Mouse (Mus musculus) bone marrow macrophage, adult 2 months (primary cell): ENCODE results near the gene Eogt. TPM values are rescaled to one million over a fixed set of nuclear protein-coding genes. Genes with fewer than 3 reads are reported as not detected.

Experiments
- H3K27ac ChIP-seq: 2 replicates; pipeline ENCODE4 v1.5.1; 2012; ENCODE audit warnings: low read depth, low read length; ENCODE audit not compliant: insufficient read depth
- H3K4me1 ChIP-seq: 2 replicates; pipeline ENCODE4 v1.6.1; 2012; ENCODE audit warnings: low read length; ENCODE audit not compliant: control insufficient read depth, insufficient read depth
- H3K4me3 ChIP-seq: 2 replicates; pipeline ENCODE4 v1.5.1; 2012; ENCODE audit warnings: mild to moderate bottlenecking, low read length, moderate library complexity; ENCODE audit not compliant: insufficient read depth
- CTCF ChIP-seq: IDR thresholded peaks from 2 replicates; pipeline ENCODE4 v1.5.1; 2012; ENCODE audit warnings: low read depth, mild to moderate bottlenecking, low read length, moderate library complexity
- POLR2A ChIP-seq: IDR thresholded peaks from 2 replicates; pipeline ENCODE4 v1.6.1; 2012; ENCODE audit warnings: mild to moderate bottlenecking, low read depth, low read length, borderline replicate concordance
- polyA plus RNA-seq: library from polyadenylated mRNA; stranded (reverse); fragments of >200 nt; gene quantifications from 2 replicates; pipeline ENCODE4 v1.2.4, GENCODE M21; 2012; ENCODE audit not compliant: missing spikeins, insufficient read depth, insufficient read length

The Eogt gene
- polyA plus RNA-seq, 1 experiment = 16.3 TPM

GRCm38 (mm10) chr6:97112177-97112576 lies 36.8 kb downstream of the Eogt start:
- H3K4me1 ChIP-seq = no peaks in the 10 kb centered on the region
- TF ChIP-seq POLR2A = no peak
- TF ChIP-seq CTCF = no peak
- H3K27ac ChIP-seq = no peak overlapping the region
- H3K4me3 ChIP-seq = no peak overlapping the region

DNA sequence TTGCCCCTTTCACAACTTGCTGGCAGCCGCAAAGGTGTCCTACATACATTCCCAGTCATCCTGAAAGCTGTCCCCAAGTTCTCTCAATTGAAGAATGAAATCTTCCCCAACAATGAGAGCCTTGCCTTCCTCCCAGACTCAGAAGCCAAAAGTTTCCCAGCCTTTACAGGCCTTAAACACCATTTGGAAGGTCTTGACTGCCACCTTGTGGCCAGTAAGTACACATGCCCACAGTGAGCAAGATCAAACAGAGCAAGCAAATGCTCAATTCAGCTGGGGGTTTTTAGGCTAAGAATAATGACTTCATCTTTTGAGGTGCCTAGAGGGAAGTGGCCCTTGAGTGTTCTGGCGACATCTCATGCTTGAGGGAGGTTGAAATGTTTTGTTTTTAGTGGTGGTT lies 42.2 kb downstream of the Eogt start:
- Histone ChIP-seq H3K27ac (no peak overlapping the region), H3K4me1 (no peaks in the 10 kb centered on the region), H3K4me3 (no peak overlapping the region)
- TF ChIP-seq CTCF = 0 out of 2 replicates have a peak, but pooled peaks have one; percentile 25
- no peak for TF ChIP-seq POLR2A

DNA sequence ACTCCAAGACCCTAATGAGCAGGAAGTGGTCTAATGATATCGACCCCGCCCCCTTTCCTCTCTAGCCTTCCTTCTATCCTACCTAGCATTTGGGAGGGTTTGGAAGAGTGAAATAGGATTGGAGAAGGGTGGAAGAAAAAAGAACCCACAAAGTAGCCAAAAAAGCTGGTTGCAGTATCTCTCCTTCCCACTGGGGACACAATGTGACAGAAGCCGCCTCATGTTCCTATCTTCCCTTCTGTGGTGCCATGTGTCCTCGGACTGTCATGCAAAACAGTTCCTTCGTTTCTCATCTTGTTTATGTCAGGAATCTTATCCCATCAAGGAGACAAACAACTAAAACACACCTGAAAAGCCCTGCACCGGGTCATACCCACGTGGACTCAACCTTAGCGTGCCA lies 42.9 kb downstream of the Eogt start:
- no peak overlapping the region for H3K4me3 ChIP-seq
- H3K4me1 ChIP-seq = no peaks in the 10 kb centered on the region
- no peak for TF ChIP-seq POLR2A
- no peak for TF ChIP-seq CTCF
- H3K27ac ChIP-seq = no peak overlapping the region

- Histone ChIP-seq H3K27ac (no peak overlapping the region), H3K4me1 (no peaks in the 10 kb centered on the region), H3K4me3 (no peak overlapping the region)
- no peak for TF ChIP-seq CTCF
- no peak for TF ChIP-seq POLR2A
These were observed 44.6 kb downstream of the Eogt start for GRCm38 (mm10) chr6:97104264-97104852.

GRCm38 (mm10) chr6:97101958-97102702 lies 46.9 kb downstream of the Eogt start:
- TF ChIP-seq POLR2A (no peak), CTCF (no peak)
- H3K4me3 ChIP-seq = no peak overlapping the region
- H3K27ac ChIP-seq = no peak overlapping the region
- no peaks in the 10 kb centered on the region for H3K4me1 ChIP-seq

DNA sequence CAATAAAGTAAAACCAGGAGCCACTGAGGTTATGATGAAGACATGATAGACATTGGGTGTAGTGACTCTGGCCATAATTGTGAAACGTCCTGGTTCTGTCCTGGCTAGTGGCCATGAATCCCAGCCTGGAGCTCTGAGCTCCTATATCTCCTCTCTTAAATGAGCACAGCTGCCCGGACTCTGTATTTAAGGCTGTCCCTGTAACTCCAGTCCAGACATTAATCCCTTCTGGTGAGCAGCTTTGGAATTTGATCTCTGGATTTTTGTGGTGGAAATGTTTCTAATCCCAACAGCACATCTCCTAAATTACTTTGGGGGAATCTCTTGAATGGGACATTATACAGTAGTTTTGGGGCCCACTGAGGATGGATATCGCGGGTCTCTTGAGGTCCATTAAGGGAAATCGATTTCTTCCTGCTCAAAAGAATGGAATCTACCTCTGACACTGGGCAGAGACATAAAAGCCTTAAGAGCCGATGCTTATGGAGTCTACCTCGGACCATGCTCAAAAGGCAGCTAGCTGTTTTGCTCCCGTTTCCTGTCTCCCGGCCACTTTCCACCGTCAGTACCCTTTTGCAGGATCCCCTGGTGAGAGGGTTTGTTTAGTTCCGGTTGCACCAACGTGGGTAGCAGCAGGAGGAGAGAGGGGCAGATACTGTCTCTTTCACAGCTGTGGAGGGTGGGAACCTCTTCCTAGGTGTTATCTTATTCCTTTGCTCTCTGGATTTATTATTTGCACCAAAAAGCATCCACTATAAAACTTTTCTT lies 47.6 kb downstream of the Eogt start:
- Histone ChIP-seq H3K4me1 (no peaks in the 10 kb centered on the region), H3K4me3 (no peak overlapping the region), H3K27ac (no peak overlapping the region)
- TF ChIP-seq POLR2A (no peak), CTCF (no peak)

GRCm38 (mm10) chr6:97082336-97082735 lies 66.6 kb downstream of the Eogt start:
- no peak for TF ChIP-seq CTCF
- TF ChIP-seq POLR2A = no peak
- Histone ChIP-seq H3K4me3 (no peak overlapping the region), H3K4me1 (no peaks in the 10 kb centered on the region), H3K27ac (no peak overlapping the region)

GRCm38 (mm10) chr6:97080016-97080415 lies 69.0 kb downstream of the Eogt start:
- H3K27ac ChIP-seq = no peak overlapping the region
- H3K4me3 ChIP-seq = no peak overlapping the region
- TF ChIP-seq POLR2A (no peak), CTCF (no peak)
- no peaks in the 10 kb centered on the region for H3K4me1 ChIP-seq

GRCm38 (mm10) chr6:97060074-97060681 lies 88.8 kb downstream of the Eogt start, which contains the start of gene Fam19a4:
Fam19a4 (minus strand) TSS chr6:97060413.
- H3K4me1 ChIP-seq = no peaks in the 10 kb centered on the region
- H3K27ac ChIP-seq = no peak within 1 kb of the TSS
- no peak within 1 kb of the TSS for H3K4me3 ChIP-seq
- TF ChIP-seq POLR2A (no peak), CTCF (no peak)

Other genes with a start within 250 kb of the Eogt start
- gene Fam19a4, start 88.8 kb downstream of the Eogt start, polyA plus RNA-seq = not detected in 2 replicates
- gene Tmf1, start 29.9 kb upstream of the Eogt start, polyA plus RNA-seq = 67.5 and 69.8 TPM in 2 replicates
- gene Uba3, start 56.5 kb upstream of the Eogt start, polyA plus RNA-seq = 36.9 and 38.7 TPM in 2 replicates
- gene Arl6ip5, start 61.5 kb upstream of the Eogt start, polyA plus RNA-seq = 169 and 170 TPM in 2 replicates
- gene Lmod3, start 103.6 kb upstream of the Eogt start, polyA plus RNA-seq = not detected in 2 replicates